Mouse (Mus musculus) liver, embryonic 14.5 days (tissue): ENCODE measurements around the gene Aco1.

Experiments used
- CTCF ChIP-seq: IDR thresholded peaks from 2 replicates; pipeline ENCODE4 v1.5.1; 2016; ENCODE audit warnings: antibody characterized with exemption, low read depth, control low read depth
- EP300 ChIP-seq: IDR thresholded peaks from 2 replicates; pipeline ENCODE4 v1.6.1; 2016; ENCODE audit warnings: antibody characterized with exemption, low read depth

GRCm38 (mm10) chr4:40212177-40212576, 69.3 kb downstream of the Aco1 start:
- TF ChIP-seq EP300 = no peak
- no peak for TF ChIP-seq CTCF
